Mouse (Mus musculus): Measurements from ENCODE around the gene Tmem117.

DNA sequence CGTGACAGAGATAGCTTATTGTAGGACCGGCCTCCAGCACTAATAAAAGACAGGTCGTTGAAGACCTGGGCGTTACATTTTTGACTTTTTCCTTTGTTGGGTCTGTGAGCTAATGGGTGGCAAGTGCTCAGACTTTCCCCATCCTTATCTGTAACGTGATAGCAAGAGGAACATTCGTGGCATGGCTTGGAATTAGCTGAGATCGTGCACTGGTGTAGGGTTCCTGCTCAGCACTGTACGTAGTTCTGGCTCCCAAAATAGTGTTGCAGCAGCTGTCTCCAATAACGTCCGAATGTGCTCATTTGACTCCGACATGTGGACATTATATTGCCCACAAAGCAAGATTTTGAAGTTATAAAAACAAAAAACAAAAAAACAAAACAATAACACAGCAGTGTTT lies 5.5 kb downstream of the Tmem117 start:
- no peak for TF ChIP-seq CTCF (IDR thresholded peaks at IDR 0.05; ENCODE audit: control insufficient read depth, insufficient read depth, insufficient replicate concordance, low read depth, low read length)
- no peak for TF ChIP-seq POLR2A (IDR thresholded peaks at IDR 0.05; ENCODE audit: control insufficient read depth, low read depth, low read length)

All from testis, adult 2 months (tissue).